Mouse (Mus musculus): ENCODE results near the gene Rnf130. TPM values are rescaled to one million over a fixed set of nuclear protein-coding genes. Genes with fewer than 3 reads are reported as not detected.

Gene Rnf130
- polyA plus RNA-seq, 1 experiment from 2014 or later, result 64.1 TPM

DNA sequence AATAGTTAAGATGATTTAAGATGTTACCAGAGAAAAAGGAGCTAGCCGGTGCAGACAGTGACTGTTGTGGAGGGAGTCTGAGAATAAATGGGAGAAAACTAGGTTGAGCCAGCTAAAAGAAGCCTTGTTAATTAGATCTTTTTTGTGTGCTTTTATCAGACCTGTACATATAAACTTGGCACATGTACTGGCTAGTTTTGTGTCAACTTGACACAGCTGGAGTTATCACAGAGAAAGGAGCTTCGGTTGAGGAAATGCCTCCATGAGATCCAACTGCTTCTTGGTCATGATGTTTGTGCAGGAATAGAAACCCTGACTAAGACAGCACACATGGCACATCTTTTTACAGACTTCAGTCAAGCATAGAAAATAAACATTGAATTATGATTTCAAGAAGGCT lies 32.6 kb downstream of the Rnf130 start:
- ATAC-seq, result no peak
- no peaks in the 10 kb centered on the region for H3K27me3 ChIP-seq
- H3K4me1 ChIP-seq, result no peaks in the 10 kb centered on the region
- WGBS, result 79% methylated on average over 2 of the region's 2 CpGs
- no peak overlapping the region for H3K4me2 ChIP-seq
- H3K9me3 ChIP-seq (replicated peaks), result no peaks in the 10 kb centered on the region
- no peak overlapping the region for H3K27ac ChIP-seq
- no peak overlapping the region for H3K9ac ChIP-seq
- H3K4me3 ChIP-seq, result no peak overlapping the region
- peaks cover 22% of the 10 kb centered on the region for H3K36me3 ChIP-seq (ENCODE audit: poor library complexity, severe bottlenecking)

DNA sequence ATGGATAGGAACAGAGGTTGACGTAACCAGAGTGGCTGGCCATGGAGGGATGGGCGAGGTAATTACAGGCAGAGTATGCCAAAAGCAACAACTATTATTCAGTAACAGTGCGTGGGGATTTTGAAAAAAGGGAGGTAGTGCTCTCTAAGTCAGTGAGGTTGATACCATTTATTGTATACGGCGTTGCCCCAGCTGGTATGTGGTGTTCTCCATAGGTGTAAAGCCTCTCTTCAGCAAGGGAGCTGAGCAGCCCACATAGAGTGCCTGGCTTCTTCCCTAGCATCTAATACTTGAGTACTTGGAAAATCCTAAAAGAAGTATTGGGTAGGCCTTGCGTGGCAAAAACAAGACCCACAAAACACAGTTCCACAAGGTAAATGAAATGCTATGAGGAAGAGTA lies 33.1 kb downstream of the Rnf130 start:
- Histone ChIP-seq H3K4me3 (no peak overlapping the region), H3K4me2 (no peak overlapping the region), H3K27me3 (no peaks in the 10 kb centered on the region), H3K36me3 (ENCODE audit: poor library complexity, severe bottlenecking) (peaks cover 16% of the 10 kb centered on the region), H3K9me3 (replicated peaks) (no peaks in the 10 kb centered on the region), H3K9ac (no peak overlapping the region), H3K27ac (no peak overlapping the region), H3K4me1 (no peaks in the 10 kb centered on the region)
- no peak for ATAC-seq
- WGBS, result 95% methylated on average over 6 of the region's 6 CpGs

DNA sequence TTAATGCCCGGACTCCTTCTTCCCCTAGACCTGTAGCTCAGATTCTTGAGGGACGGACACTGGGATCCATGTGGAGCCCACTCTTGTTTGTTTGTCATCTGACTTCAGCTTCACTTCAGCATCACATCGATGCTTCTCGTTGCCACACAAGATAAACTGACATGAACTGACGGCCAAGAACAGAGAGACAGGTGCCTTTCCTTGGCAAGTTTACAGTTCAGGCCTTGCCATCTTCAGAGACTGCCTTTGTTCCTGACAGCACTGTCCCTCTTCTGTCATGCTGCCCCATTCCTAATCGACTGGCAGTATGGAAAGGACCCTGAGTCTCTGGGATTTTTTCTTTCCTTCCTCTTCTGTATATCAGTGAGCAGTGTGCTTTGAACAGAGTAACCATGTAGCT lies 33.9 kb downstream of the Rnf130 start:
- no peak for ATAC-seq
- WGBS, result 93% methylated on average over 6 of the region's 6 CpGs

DNA sequence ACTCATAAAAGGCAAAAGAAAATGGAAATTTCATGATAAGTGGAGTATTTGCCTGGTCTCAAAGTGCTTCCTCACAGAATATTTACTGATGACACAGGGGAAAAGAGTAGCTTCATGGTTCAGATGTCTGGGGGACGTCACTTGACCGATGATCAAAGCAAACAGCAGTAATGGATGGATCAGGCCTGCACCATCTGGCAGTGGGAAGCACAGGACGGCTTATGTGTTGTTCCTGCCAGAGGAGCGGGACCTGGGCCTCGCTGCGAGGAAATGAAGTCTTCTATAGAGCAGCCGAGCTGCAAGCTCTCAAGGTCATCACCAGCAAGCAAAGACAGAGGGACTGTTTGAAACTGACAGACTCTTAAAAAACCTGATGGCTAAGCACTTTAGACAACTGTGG lies 37.0 kb downstream of the Rnf130 start:
- ATAC-seq, result no peak
- H3K9ac ChIP-seq, result no peak overlapping the region
- 79% methylated on average over 7 of the region's 7 CpGs for WGBS
- no peak overlapping the region for H3K4me2 ChIP-seq
- no peaks in the 10 kb centered on the region for H3K9me3 ChIP-seq (replicated peaks)
- no peaks in the 10 kb centered on the region for H3K27me3 ChIP-seq
- no peaks in the 10 kb centered on the region for H3K4me1 ChIP-seq
- no peak overlapping the region for H3K27ac ChIP-seq
- no peak overlapping the region for H3K4me3 ChIP-seq
- H3K36me3 ChIP-seq (ENCODE audit: poor library complexity, severe bottlenecking), result 0 out of 2 replicates have a peak, but pooled peaks cover 7% of the 10 kb centered on the region

More for the DNA sequence above, 33.9 kb downstream of the Rnf130 start:
- peaks cover 13% of the 10 kb centered on the region for H3K36me3 ChIP-seq (ENCODE audit: poor library complexity, severe bottlenecking)
- H3K27ac ChIP-seq, result no peak overlapping the region
- no peak overlapping the region for H3K9ac ChIP-seq
- H3K9me3 ChIP-seq (replicated peaks), result no peaks in the 10 kb centered on the region
- no peaks in the 10 kb centered on the region for H3K27me3 ChIP-seq
- H3K4me1 ChIP-seq, result no peaks in the 10 kb centered on the region
- no peak overlapping the region for H3K4me3 ChIP-seq
- H3K4me2 ChIP-seq, result no peak overlapping the region

DNA sequence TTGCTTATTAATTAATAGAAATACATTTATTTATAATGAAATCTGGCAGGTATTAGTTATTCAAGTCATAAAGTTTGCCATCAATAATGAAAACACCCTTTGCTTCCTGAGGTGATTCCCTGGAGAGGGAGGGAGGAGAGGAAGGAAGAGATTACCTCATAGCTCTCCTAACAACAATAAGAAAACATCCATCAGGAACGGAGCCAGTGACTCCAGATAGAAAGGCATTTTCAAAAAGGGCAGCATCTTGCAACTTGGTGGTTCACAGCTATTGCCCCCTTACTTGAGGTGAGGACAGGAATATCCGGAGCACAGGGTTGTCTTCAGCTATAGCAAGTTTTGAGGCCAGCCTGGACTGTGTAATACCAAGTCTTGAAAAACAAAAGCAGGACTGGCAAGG lies 40.9 kb downstream of the Rnf130 start:
- Histone ChIP-seq H3K9ac (no peak overlapping the region), H3K4me1 (no peaks in the 10 kb centered on the region), H3K36me3 (ENCODE audit: poor library complexity, severe bottlenecking) (0 out of 2 replicates have a peak, but pooled peaks cover 7% of the 10 kb centered on the region), H3K9me3 (replicated peaks) (no peaks in the 10 kb centered on the region), H3K4me3 (no peak overlapping the region), H3K27me3 (no peaks in the 10 kb centered on the region), H3K4me2 (no peak overlapping the region), H3K27ac (no peak overlapping the region)
- no peak for ATAC-seq
- 78% methylated on average over 2 of the region's 2 CpGs for whole genome bisulfite sequencing

DNA sequence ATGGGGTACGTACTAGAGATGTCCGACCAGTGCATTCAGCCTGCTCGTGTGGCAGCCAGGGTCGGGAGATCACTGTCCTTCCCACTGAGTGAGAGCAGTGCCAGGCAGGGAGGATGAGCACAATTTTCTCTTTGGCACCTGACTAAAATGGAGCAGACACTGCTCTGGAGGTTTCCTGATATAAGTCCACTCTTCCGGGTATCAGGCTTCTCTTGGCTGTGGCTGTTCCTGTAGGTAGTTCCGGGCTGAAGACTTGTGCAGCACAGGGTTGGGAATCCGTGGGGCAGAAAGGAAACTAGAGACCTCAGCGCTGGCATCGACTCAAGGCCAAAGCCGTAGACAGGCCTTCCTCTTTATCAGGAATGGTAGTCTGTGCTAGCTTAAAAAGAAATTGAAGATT lies 48.7 kb downstream of the Rnf130 start:
- 92% methylated on average over 10 of the region's 10 CpGs for WGBS
- Histone ChIP-seq H3K4me2 (no peak overlapping the region), H3K36me3 (ENCODE audit: poor library complexity, severe bottlenecking) (peaks cover 13% of the 10 kb centered on the region; the same call in 1 of the 2 replicates), H3K4me3 (no peak overlapping the region), H3K27me3 (no peaks in the 10 kb centered on the region), H3K27ac (no peak overlapping the region), H3K9ac (no peak overlapping the region), H3K9me3 (replicated peaks) (no peaks in the 10 kb centered on the region), H3K4me1 (no peaks in the 10 kb centered on the region)
- no peak for ATAC-seq

DNA sequence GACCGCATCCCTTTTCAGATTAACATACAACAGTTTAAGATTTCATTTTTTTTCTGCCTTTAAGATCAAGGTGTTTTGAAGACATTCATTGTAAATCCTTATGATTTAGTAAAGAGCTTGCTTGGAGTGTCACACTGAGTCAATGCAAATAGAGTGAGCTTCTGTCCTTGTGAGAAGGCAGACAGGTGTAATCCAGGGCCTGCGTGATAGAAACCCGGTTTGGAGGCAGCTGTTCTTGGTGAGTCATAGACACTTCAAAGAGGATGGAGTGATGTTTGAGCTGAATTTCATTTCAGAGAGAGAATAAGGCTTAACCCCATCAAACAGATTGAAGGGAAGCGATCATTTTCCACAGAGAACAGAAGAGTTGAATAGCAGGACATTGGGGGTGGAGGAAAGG lies 51.6 kb downstream of the Rnf130 start:
- H3K4me3 ChIP-seq, result no peak overlapping the region
- no peak overlapping the region for H3K4me2 ChIP-seq
- H3K36me3 ChIP-seq (ENCODE audit: poor library complexity, severe bottlenecking), result peaks cover 7% of the 10 kb centered on the region; the same call in 1 of the 2 replicates
- H3K9me3 ChIP-seq (replicated peaks), result no peaks in the 10 kb centered on the region
- ATAC-seq, result no peak
- WGBS, result 94% methylated on average over 4 of the region's 4 CpGs
- no peak overlapping the region for H3K27ac ChIP-seq
- no peak overlapping the region for H3K9ac ChIP-seq
- H3K27me3 ChIP-seq, result no peaks in the 10 kb centered on the region
- no peaks in the 10 kb centered on the region for H3K4me1 ChIP-seq

DNA sequence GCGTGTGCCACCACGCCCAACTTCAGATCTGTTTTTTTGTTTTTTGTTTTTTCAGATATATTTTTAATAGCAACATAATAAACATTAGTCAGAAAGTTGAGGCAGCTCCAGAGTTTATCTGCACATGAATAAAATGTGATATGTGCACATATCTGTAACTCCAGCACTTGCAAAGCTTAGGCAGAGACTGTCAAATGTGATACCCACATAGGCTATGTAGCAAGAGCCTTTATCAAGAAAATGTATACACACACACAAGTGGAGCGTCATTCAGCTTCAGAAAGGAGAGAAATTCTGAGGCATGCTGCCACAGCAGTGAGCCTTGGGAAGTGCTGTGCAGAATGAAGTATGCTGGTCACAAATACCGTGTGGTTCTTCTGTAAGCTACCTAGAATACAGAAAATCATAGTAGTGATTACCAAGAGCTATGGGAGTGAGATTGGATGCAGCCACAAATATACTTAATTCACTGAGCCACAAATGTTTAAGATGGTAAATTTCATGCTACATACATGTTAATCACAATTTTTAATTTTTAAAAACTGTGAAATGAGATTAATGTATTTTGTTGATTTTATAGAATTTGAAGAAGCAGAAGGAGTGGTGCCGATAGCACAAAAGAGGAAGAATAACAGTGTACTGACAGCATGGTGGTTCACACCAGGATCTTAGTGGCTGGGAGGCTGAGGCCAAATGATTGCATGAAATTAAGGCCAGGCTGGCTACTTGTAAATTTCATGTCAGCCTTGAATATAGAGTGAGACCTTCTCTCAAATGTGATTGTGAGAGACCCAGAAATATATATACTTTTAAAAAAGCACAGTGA lies 56.4 kb downstream of the Rnf130 start:
- H3K27ac ChIP-seq, result no peak overlapping the region
- 94% methylated on average over 5 of the region's 5 CpGs for WGBS
- no peaks in the 10 kb centered on the region for H3K9me3 ChIP-seq (replicated peaks)
- no peak overlapping the region for H3K4me3 ChIP-seq
- 0 out of 2 replicates have a peak, but pooled peaks cover 6% of the 10 kb centered on the region for H3K4me1 ChIP-seq
- no peak for ATAC-seq
- H3K4me2 ChIP-seq, result no peak overlapping the region
- H3K27me3 ChIP-seq, result no peaks in the 10 kb centered on the region
- peaks cover 20% of the 10 kb centered on the region for H3K36me3 ChIP-seq (ENCODE audit: poor library complexity, severe bottlenecking)
- no peak overlapping the region for H3K9ac ChIP-seq

DNA sequence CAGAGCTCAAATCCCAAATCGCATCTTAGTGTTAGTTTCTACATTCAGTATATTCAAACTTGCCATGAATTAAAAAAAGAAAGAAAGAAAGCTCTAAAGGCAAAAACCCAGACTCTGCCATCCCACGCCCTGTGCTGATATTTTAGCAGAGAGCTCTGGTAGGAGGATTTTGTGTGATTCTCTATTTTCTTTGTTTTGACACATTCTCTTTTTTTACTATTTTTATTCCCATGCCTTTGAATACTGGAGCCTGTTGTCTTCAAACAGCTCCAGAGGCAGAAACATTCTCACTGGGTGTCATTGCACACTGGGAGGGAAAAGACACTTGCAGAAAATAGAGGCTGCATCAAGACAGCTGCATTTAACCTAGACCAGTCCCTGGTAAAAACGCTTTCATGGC lies 61.1 kb downstream of the Rnf130 start:
- H3K36me3 ChIP-seq (ENCODE audit: poor library complexity, severe bottlenecking), result peaks cover 58% of the 10 kb centered on the region
- H3K27me3 ChIP-seq, result no peaks in the 10 kb centered on the region
- H3K4me2 ChIP-seq, result no peak overlapping the region
- H3K4me3 ChIP-seq, result no peak overlapping the region
- no peak for ATAC-seq
- H3K9me3 ChIP-seq (replicated peaks), result no peaks in the 10 kb centered on the region
- H3K4me1 ChIP-seq, result peaks cover 16% of the 10 kb centered on the region
- H3K27ac ChIP-seq, result no peak overlapping the region
- H3K9ac ChIP-seq, result no peak overlapping the region
- 92% methylated on average over 3 of the region's 3 CpGs for WGBS

DNA sequence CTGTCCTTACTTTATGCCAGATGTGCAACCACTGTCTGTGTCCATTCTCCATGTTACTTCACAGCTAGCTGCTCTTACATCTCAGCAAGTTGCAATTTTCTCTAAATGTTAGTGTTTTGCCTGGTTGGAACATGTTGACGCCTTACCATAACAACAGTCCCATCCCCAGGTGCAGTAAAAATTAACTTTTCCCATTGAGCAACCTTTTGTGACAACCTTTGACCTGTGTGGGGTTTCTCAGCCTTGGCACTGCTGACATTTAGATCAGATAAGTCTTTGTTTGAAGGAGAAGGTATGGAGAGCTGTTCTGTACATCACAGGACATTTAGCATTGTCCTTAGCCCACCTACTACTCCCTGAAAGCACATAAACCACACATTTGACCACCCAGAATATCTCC lies 64.7 kb downstream of the Rnf130 start:
- no peak overlapping the region for H3K27ac ChIP-seq
- no peak for ATAC-seq
- H3K9ac ChIP-seq, result no peak overlapping the region
- no peak overlapping the region for H3K4me2 ChIP-seq
- no peaks in the 10 kb centered on the region for H3K27me3 ChIP-seq
- no peaks in the 10 kb centered on the region for H3K9me3 ChIP-seq (replicated peaks)
- peaks cover 82% of the 10 kb centered on the region for H3K36me3 ChIP-seq (ENCODE audit: poor library complexity, severe bottlenecking)
- WGBS, result 90% methylated on average over 1 of the region's 1 CpGs
- peaks cover 17% of the 10 kb centered on the region for H3K4me1 ChIP-seq
- H3K4me3 ChIP-seq, result no peak overlapping the region

DNA sequence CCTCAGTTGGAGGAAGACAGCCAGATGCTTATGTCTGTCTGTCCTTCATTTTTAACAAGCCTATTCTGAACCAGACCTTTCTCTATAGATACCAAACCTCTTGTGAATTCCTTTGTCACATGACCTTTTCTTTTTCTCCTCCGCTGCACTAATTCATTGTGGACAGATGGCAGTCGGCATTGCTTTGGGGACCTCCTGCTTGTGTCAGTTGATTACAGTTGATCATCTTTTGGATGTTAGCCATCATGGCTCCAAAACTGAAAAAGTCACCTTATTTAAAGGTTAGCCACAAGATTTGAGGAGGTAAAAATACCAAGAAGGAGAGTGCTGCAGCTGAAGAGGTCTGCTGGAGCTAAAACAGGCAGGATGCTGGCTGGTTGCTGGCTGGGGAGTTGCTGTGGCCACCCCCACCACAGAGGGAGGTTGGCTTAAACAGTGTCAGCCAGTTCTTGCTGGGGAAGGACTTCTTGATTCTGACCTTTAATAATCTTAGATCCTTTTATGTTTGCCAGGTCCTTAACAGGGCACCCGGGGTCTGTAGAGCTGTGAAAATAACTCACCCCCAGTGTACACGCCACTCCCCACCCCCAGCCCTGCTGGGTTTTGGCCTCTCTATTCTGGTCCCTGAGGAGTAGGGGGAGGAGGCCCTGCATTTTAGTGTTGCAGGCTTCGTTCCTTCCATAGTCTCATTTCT lies 66.0 kb downstream of the Rnf130 start:
- Histone ChIP-seq H3K9me3 (replicated peaks) (no peaks in the 10 kb centered on the region), H3K4me3 (no peak overlapping the region), H3K4me1 (peaks cover 13% of the 10 kb centered on the region), H3K9ac (no peak overlapping the region), H3K4me2 (no peak overlapping the region), H3K27ac (peak overlapping the region; percentile 54), H3K36me3 (ENCODE audit: poor library complexity, severe bottlenecking) (peaks cover 89% of the 10 kb centered on the region), H3K27me3 (no peaks in the 10 kb centered on the region)
- WGBS, result 43% methylated on average over 5 of the region's 5 CpGs
- ATAC-seq, result no peak

DNA sequence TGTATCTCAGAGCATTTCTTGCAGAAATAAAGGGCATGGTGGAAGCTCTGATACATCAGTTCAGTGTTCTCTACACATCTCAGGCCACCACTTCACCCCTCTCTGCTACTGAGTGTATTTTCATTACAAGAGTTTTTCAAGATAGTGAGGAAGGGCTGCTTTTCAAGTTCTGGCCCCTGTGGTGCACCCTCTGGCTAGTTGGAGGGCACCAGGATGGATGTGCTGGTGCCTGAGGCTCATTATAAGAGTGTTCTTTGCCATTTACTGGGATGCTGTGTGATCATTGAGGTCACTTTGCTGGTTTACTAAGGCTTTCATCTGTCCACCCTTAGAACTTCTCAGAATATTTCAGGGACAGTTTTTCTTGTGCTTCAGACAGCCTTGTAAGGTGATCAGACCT lies 66.5 kb downstream of the Rnf130 start:
- Histone ChIP-seq H3K36me3 (ENCODE audit: poor library complexity, severe bottlenecking) (peaks cover 89% of the 10 kb centered on the region), H3K9me3 (replicated peaks) (no peaks in the 10 kb centered on the region), H3K4me2 (no peak overlapping the region), H3K9ac (no peak overlapping the region), H3K27ac (no peak overlapping the region; the same call in 1 of the 2 replicates), H3K4me3 (no peak overlapping the region), H3K4me1 (peaks cover 13% of the 10 kb centered on the region), H3K27me3 (no peaks in the 10 kb centered on the region)
- ATAC-seq, result no peak
